ENCODE assay signal across 8 mouse cellular contexts in the genomic region with DNA sequence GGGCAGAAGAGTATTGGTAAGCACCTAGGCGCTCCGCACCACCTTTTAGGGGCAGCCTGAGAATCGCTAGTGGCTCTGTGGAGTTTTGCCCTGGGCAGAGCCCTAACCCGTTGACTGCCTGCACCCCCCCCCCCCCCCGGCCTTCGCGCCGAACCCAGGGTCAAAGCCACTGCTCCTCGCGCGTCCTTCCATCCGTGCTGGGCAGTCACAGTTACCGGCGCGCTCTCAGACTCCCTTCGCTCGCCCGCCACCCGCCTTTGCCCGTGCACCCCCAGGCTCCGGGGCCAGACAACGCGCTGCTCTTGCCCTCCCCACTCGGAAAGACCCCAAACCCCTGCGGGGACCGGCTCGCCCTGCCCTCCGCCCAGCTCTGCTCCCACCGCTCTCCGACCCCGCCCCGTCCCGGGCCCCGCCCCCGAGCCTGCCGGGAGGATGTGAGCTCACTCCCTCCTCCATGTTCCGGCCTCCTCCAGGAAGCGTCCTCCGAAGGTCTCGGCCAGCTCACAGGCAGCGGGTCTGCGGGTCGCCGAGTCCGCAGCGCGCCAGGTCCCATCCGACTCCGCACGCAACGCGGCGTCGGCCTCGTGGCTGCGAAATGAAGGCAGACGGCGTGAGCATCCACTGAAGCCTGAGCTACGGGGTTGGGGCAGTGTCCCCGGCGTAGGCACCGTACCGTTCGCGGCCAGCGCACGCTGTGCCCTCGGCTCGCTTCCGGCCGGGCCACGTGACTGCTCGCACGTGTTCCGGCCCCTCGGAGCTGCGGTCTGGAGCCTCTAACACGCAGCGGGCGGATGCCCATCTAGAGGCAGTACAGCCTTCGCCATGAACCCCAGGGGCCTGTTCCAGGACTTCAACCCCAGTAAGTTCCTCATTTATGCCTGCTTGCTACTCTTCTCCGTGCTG. TPM values are rescaled to one million over a fixed set of nuclear protein-coding genes. Genes with fewer than 3 reads are reported as not detected.
DNase-seq lines count a peak whose midpoint lies in the region; ATAC-seq and TF ChIP-seq lines count a peak whose summit lies in the region.

A gene (plus strand): TSS at position 472 of the 903 bp plus-strand sequence.

- intact Hi-C loops in heart, postnatal 25 days (cut with DNase I) = loop anchor here (2.0 to 10.0 kb wide), 4 partner anchors 17 to 309 kb away; a partner anchor contains a TSS

- peak; percentile 83 for DNase-seq in ES-CJ7 (ENCODE audit: low read depth, low spot score)
- DNase-seq in heart, postnatal 25 days (ENCODE audit: low spot score) = peak; percentile 84
- DNase-seq in layer of hippocampus, adult 18-20 months (ENCODE audit: low spot score in 2 of 2) = peak; percentile 82 to 85
- DNase-seq in lung, adult 18-20 months = peak; percentile 92 to 95

- peak within 1 kb of the TSS; percentile 90 for H3K9ac ChIP-seq in forebrain, embryonic 16.5 days (replicated peaks; ENCODE audit: low read depth, low read length)
- H3K9ac ChIP-seq in neural tube, embryonic 14.5 days (replicated peaks; ENCODE audit: low read depth, low read length) = peak within 1 kb of the TSS; percentile 79

- H3K36me3 ChIP-seq in forebrain, embryonic 16.5 days (ENCODE audit: control insufficient read depth, insufficient read depth) = peaks cover 15% of the 10 kb centered on the region
- no peaks in the 10 kb centered on the region for H3K36me3 ChIP-seq in neural tube, embryonic 14.5 days (ENCODE audit: control insufficient read depth, insufficient read depth, low read length)
- H3K36me3 ChIP-seq in testis, adult 2 months (ENCODE audit: control insufficient read depth, insufficient read depth, low read length) = no peaks in the 10 kb centered on the region

- H3K9me3 ChIP-seq in forebrain, embryonic 16.5 days (ENCODE audit: control insufficient read depth, low read length) = 0 out of 2 replicates have a peak, but pooled peaks cover 3% of the 10 kb centered on the region
- H3K9me3 ChIP-seq in neural tube, embryonic 14.5 days (ENCODE audit: control insufficient read depth, low read length) = no peaks in the 10 kb centered on the region

- no peaks in the 10 kb centered on the region for H3K27me3 ChIP-seq in forebrain, embryonic 16.5 days (replicated peaks; ENCODE audit: control insufficient read depth, insufficient read depth, low read length)
- no peaks in the 10 kb centered on the region for H3K27me3 ChIP-seq in neural tube, embryonic 14.5 days (ENCODE audit: control insufficient read depth, insufficient read depth, low read length)
- no peaks in the 10 kb centered on the region for H3K27me3 ChIP-seq in testis, adult 2 months (ENCODE audit: control insufficient read depth, insufficient read depth, low read length)

- peak; percentile 87 for ATAC-seq in cerebellum, adult (ENCODE audit: insufficient number of reproducible peaks, low FRiP score, low TSS enrichment)
- ATAC-seq in forebrain, embryonic 16.5 days = peak; percentile 97
- peak; percentile 97 for ATAC-seq in neural tube, embryonic 14.5 days (ENCODE audit: low read depth)

- no peak; the same call in 1 of the 2 replicates for TF ChIP-seq CTCF in testis, adult 2 months (IDR thresholded peaks at IDR 0.05; ENCODE audit: control insufficient read depth, insufficient read depth, insufficient replicate concordance, low read depth, low read length)

- peak within 1 kb of the TSS; percentile 89 for H3K4me3 ChIP-seq in forebrain, embryonic 16.5 days (replicated peaks; ENCODE audit: low read length)
- peak within 1 kb of the TSS; percentile 62 for H3K4me3 ChIP-seq in neural tube, embryonic 14.5 days (ENCODE audit: low read depth, low read length)
- H3K4me3 ChIP-seq in testis, adult 2 months (ENCODE audit: control insufficient read depth, low read depth, low read length) = peak within 1 kb of the TSS; percentile 91

- TF ChIP-seq POLR2A in testis, adult 2 months (IDR thresholded peaks at IDR 0.05; ENCODE audit: control insufficient read depth, low read depth, low read length) = no peak; the same call in none of the 2 replicates

- peaks cover 17% of the 10 kb centered on the region for H3K4me1 ChIP-seq in forebrain, embryonic 16.5 days (replicated peaks; ENCODE audit: control insufficient read depth, insufficient read depth, low read length)
- peaks cover 18% of the 10 kb centered on the region for H3K4me1 ChIP-seq in neural tube, embryonic 14.5 days (ENCODE audit: control insufficient read depth, insufficient read depth, low read length)
- peaks cover 15% of the 10 kb centered on the region for H3K4me1 ChIP-seq in testis, adult 2 months (ENCODE audit: control insufficient read depth, insufficient read depth, low read length)

- WGBS in forebrain, embryonic 16.5 days = 1% methylated on average over 80 of the region's 82 CpGs
- WGBS in neural tube, embryonic 14.5 days = 1% methylated on average over 71 of the region's 82 CpGs

- peak within 1 kb of the TSS; percentile 72 for H3K27ac ChIP-seq in forebrain, embryonic 16.5 days (ENCODE audit: low read length)
- H3K27ac ChIP-seq in neural tube, embryonic 14.5 days (ENCODE audit: low read depth, low read length) = peak within 1 kb of the TSS; percentile 82
- peak within 1 kb of the TSS; percentile 90 for H3K27ac ChIP-seq in testis, adult 2 months (ENCODE audit: control insufficient read depth, insufficient read depth, low read depth, low read length)

- H3K4me2 ChIP-seq in forebrain, embryonic 16.5 days (ENCODE audit: low read length) = peak within 1 kb of the TSS; percentile 80
- peak within 1 kb of the TSS; percentile 74 for H3K4me2 ChIP-seq in neural tube, embryonic 14.5 days (ENCODE audit: low read depth, low read length)

RNA-seq across cellular contexts. Expression of the gene that starts here (rescaled TPM):
- 16.8 and 19.4 TPM in 2 replicates for polyA plus RNA-seq in forebrain, embryonic 16.5 days (2015; fragmentation: Nextera tagmentation; extraction: Ambion mirVana)
- total RNA-seq in heart, postnatal 25 days (2021) = 10 to 100 TPM; 15.2 to 16.4 TPM
- total RNA-seq in layer of hippocampus, adult 18-20 months (2021) = 10 to 100 TPM; 14.4 to 15.7 TPM
- 15.2 and 20.7 TPM in 2 replicates for polyA plus RNA-seq in neural tube, embryonic 14.5 days (2014; fragmentation: Nextera tagmentation; extraction: Ambion mirVana)
- polyA plus RNA-seq in testis, adult 2 months (2012; rRNA removed) = 11.6 and 13.9 TPM in 2 replicates

Comparison
In these comparisons a context has a peak if more than half of its experiments do, and no peak if none do; other contexts are left out.
1. Peak in every context shown above with its lines: DNase-seq, ATAC-seq, H3K4me3 ChIP-seq and H3K27ac ChIP-seq.